Mouse (Mus musculus) intestine, postnatal 0 days (tissue): Measurements from ENCODE around the gene Syt17. TPM values are rescaled to one million over a fixed set of nuclear protein-coding genes. Genes with fewer than 3 reads are reported as not detected.

ENCODE experiments used
- ATAC-seq: fragments of 200-750 bp; cut with Nextera tagmentation; 2 replicates; pipeline ENCODE4 v1.8.0; 2017; ENCODE audit warnings: mild to moderate bottlenecking, moderate TSS enrichment, moderate library complexity
- H3K27ac ChIP-seq: fragments of 300-500 bp; sonication (generic); 2 replicates; pipeline ENCODE4 v1.5.1; 2014; ENCODE audit warnings: mild to moderate bottlenecking, low read depth, low read length, moderate library complexity
- H3K27me3 ChIP-seq: fragments of 300-500 bp; sonication (generic); replicated peaks from 2 replicates; pipeline ENCODE4 v1.6.1; 2014; ENCODE audit warnings: low read length, mixed read lengths; ENCODE audit not compliant: control insufficient read depth, insufficient read depth
- H3K36me3 ChIP-seq: fragments of 300-500 bp; sonication (generic); 2 replicates; pipeline ENCODE4 v1.6.1; 2014; ENCODE audit warnings: mild to moderate bottlenecking, moderate library complexity; ENCODE audit not compliant: control insufficient read depth, insufficient read depth
- H3K4me1 ChIP-seq: fragments of 300-500 bp; sonication (generic); replicated peaks from 2 replicates; pipeline ENCODE4 v1.6.1; 2014; ENCODE audit warnings: antibody characterized with exemption, low read length, mixed read lengths; ENCODE audit not compliant: control insufficient read depth, insufficient read depth
- H3K4me2 ChIP-seq: fragments of 300-500 bp; sonication (generic); replicated peaks from 2 replicates; pipeline ENCODE4 v1.6.1; 2014; ENCODE audit warnings: low read depth, mild to moderate bottlenecking, moderate library complexity
- H3K4me3 ChIP-seq: fragments of 300-500 bp; sonication (generic); 2 replicates; pipeline ENCODE4 v1.5.1; 2014; ENCODE audit warnings: low read depth, low read length
- H3K9ac ChIP-seq: fragments of 300-500 bp; sonication (generic); 2 replicates; pipeline ENCODE4 v1.6.1; 2014; ENCODE audit warnings: mild to moderate bottlenecking, low read depth, low read length
- H3K9me3 ChIP-seq: fragments of 300-500 bp; sonication (generic); 2 replicates; pipeline ENCODE4 v1.6.1; 2016; ENCODE audit warnings: mixed run types; ENCODE audit not compliant: control insufficient read depth
- CTCF ChIP-seq: sonication (generic); IDR thresholded peaks from 2 replicates; pipeline ENCODE4 v1.5.1; 2016; ENCODE audit warnings: low read depth, mild to moderate bottlenecking, control low read depth, antibody characterized with exemption, moderate library complexity
- WGBS: fragments of 180-500 bp; shearing (Covaris S2); extraction: QIAGEN DNeasy Blood & Tissue Kit; methylation state at CpG from one replicate; pipeline ENCODE4 v1.1.7; 2014; 5-methylcytosine and 5-hydroxymethylcytosine counted together
- polyA plus RNA-seq: library from polyadenylated mRNA; unstranded; fragments of >200 nt; fragmentation: Nextera tagmentation; extraction: Ambion mirVana; gene quantifications from 2 replicates; pipeline ENCODE4 v1.2.1, GENCODE M21; 2015

The Syt17 gene
- polyA plus RNA-seq, 1 experiment from 2014 or later = 3.0 TPM

- H3K27me3 ChIP-seq = no peaks in the 10 kb centered on the region
- no peak for ATAC-seq
- H3K27ac ChIP-seq = no peak overlapping the region
- no peak for TF ChIP-seq CTCF
- H3K9me3 ChIP-seq = no peaks in the 10 kb centered on the region
- H3K4me1 ChIP-seq = no peaks in the 10 kb centered on the region
- H3K36me3 ChIP-seq = no peaks in the 10 kb centered on the region
- no peak overlapping the region for H3K4me2 ChIP-seq
- no peak overlapping the region for H3K9ac ChIP-seq
- no peak overlapping the region for H3K4me3 ChIP-seq
- WGBS = 84% methylated on average over 9 of the region's 9 CpGs
Observed at GRCm38 (mm10) chr7:118399764-118400163, 48.3 kb downstream of the Syt17 start.

GRCm38 (mm10) chr7:118390705-118391104 lies 57.3 kb downstream of the Syt17 start:
- Histone ChIP-seq H3K9me3 (no peaks in the 10 kb centered on the region), H3K4me3 (no peak overlapping the region), H3K27ac (no peak overlapping the region), H3K9ac (no peak overlapping the region), H3K36me3 (no peaks in the 10 kb centered on the region), H3K4me1 (no peaks in the 10 kb centered on the region), H3K27me3 (no peaks in the 10 kb centered on the region), H3K4me2 (no peak overlapping the region)
- 82% methylated on average over 5 of the region's 5 CpGs for WGBS
- no peak for TF ChIP-seq CTCF
- ATAC-seq = no peak

- H3K4me2 ChIP-seq = no peak overlapping the region
- H3K27me3 ChIP-seq = no peaks in the 10 kb centered on the region
- no peak overlapping the region for H3K27ac ChIP-seq
- H3K9ac ChIP-seq = no peak overlapping the region
- no peak for ATAC-seq
- TF ChIP-seq CTCF = no peak
- WGBS = 81% methylated on average over 5 of the region's 5 CpGs
- no peaks in the 10 kb centered on the region for H3K4me1 ChIP-seq
- H3K9me3 ChIP-seq = no peaks in the 10 kb centered on the region
- no peak overlapping the region for H3K4me3 ChIP-seq
- no peaks in the 10 kb centered on the region for H3K36me3 ChIP-seq
Observed at GRCm38 (mm10) chr7:118380996-118381395, 67.0 kb downstream of the Syt17 start.

GRCm38 (mm10) chr7:118380056-118380455 lies 68.0 kb downstream of the Syt17 start:
- 73% methylated on average over 3 of the region's 3 CpGs for WGBS
- H3K4me1 ChIP-seq = no peaks in the 10 kb centered on the region
- TF ChIP-seq CTCF = no peak
- no peak for ATAC-seq
- H3K4me2 ChIP-seq = no peak overlapping the region
- H3K4me3 ChIP-seq = no peak overlapping the region
- H3K36me3 ChIP-seq = no peaks in the 10 kb centered on the region
- no peak overlapping the region for H3K27ac ChIP-seq
- H3K9ac ChIP-seq = no peak overlapping the region
- no peaks in the 10 kb centered on the region for H3K9me3 ChIP-seq
- H3K27me3 ChIP-seq = no peaks in the 10 kb centered on the region

GRCm38 (mm10) chr7:118376590-118376989 lies 71.4 kb downstream of the Syt17 start:
- Histone ChIP-seq H3K27me3 (no peaks in the 10 kb centered on the region), H3K36me3 (no peaks in the 10 kb centered on the region), H3K4me1 (no peaks in the 10 kb centered on the region), H3K4me2 (no peak overlapping the region), H3K9me3 (no peaks in the 10 kb centered on the region), H3K27ac (no peak overlapping the region), H3K4me3 (no peak overlapping the region), H3K9ac (no peak overlapping the region)
- no peak for TF ChIP-seq CTCF
- 89% methylated on average over 4 of the region's 4 CpGs for WGBS
- ATAC-seq = no peak

GRCm38 (mm10) chr7:118375341-118375740 lies 72.7 kb downstream of the Syt17 start:
- 89% methylated on average over 3 of the region's 3 CpGs for WGBS
- H3K9me3 ChIP-seq = no peaks in the 10 kb centered on the region
- H3K4me2 ChIP-seq = no peak overlapping the region
- no peak for ATAC-seq
- no peaks in the 10 kb centered on the region for H3K27me3 ChIP-seq
- TF ChIP-seq CTCF = no peak
- H3K4me3 ChIP-seq = no peak overlapping the region
- H3K9ac ChIP-seq = no peak overlapping the region
- no peaks in the 10 kb centered on the region for H3K36me3 ChIP-seq
- no peak overlapping the region for H3K27ac ChIP-seq
- no peaks in the 10 kb centered on the region for H3K4me1 ChIP-seq

GRCm38 (mm10) chr7:118371361-118371760 lies 76.7 kb downstream of the Syt17 start:
- no peak for ATAC-seq
- Histone ChIP-seq H3K9ac (no peak overlapping the region), H3K9me3 (no peaks in the 10 kb centered on the region), H3K27me3 (no peaks in the 10 kb centered on the region), H3K27ac (no peak overlapping the region), H3K4me1 (no peaks in the 10 kb centered on the region), H3K4me2 (no peak overlapping the region), H3K4me3 (no peak overlapping the region), H3K36me3 (no peaks in the 10 kb centered on the region)
- TF ChIP-seq CTCF = no peak
- WGBS = 93% methylated on average over 5 of the region's 5 CpGs
